Mouse (Mus musculus): ENCODE measurements around the gene Ccdc42.

GRCm38 (mm10) chr11:68544554-68544953, 42.3 kb upstream of the Ccdc42 start:
- TF ChIP-seq GATA1 (IDR thresholded peaks at IDR 0.05; ENCODE audit: low read length) (no peak), TAL1 (IDR thresholded peaks at IDR 0.05; ENCODE audit: low read length) (no peak)

Measured in erythroblast, embryonic 14.5 days (primary cell).